Mouse (Mus musculus) embryonic facial prominence, embryonic 10.5 days (tissue): ENCODE data around the gene Iqgap3. TPM values are rescaled to one million over a fixed set of nuclear protein-coding genes. Genes with fewer than 3 reads are reported as not detected.

Source experiments
- DNase-seq: peaks from one replicate; pipeline ENCODE4 v3.0.0-alpha.2; 2017; ENCODE audit warnings: low spot score
- H3K27ac ChIP-seq: fragments of 300-500 bp; sonication (generic); replicated peaks from 2 replicates; pipeline ENCODE4 v1.5.1; 2016; ENCODE audit warnings: mild to moderate bottlenecking
- H3K27me3 ChIP-seq: fragments of 300-500 bp; sonication (generic); replicated peaks from 2 replicates; pipeline ENCODE4 v1.6.1; 2016; ENCODE audit warnings: low read depth, mild to moderate bottlenecking; ENCODE audit not compliant: poor library complexity, severe bottlenecking
- H3K36me3 ChIP-seq: fragments of 300-500 bp; sonication (generic); replicated peaks from 2 replicates; pipeline ENCODE4 v1.6.1; 2016; ENCODE audit warnings: mild to moderate bottlenecking, moderate library complexity
- H3K4me1 ChIP-seq: fragments of 300-500 bp; sonication (generic); 2 replicates; pipeline ENCODE4 v1.6.1; 2016
- H3K4me3 ChIP-seq: fragments of 300-500 bp; sonication (generic); 2 replicates; pipeline ENCODE4 v1.5.1; 2016; ENCODE audit warnings: mild to moderate bottlenecking, moderate library complexity
- H3K9me3 ChIP-seq: fragments of 300-500 bp; sonication (generic); 2 replicates; pipeline ENCODE4 v1.6.1; 2016; ENCODE audit warnings: mild to moderate bottlenecking
- WGBS: fragments of 180-500 bp; shearing (Covaris S2); methylation state at CpG from one replicate; pipeline ENCODE4 v1.1.7; 2016; 5-methylcytosine and 5-hydroxymethylcytosine counted together
- polyA plus RNA-seq: library from polyadenylated mRNA; unstranded; fragments of >200 nt; fragmentation: Nextera tagmentation; extraction: Ambion mirVana; gene quantifications from 2 replicates; pipeline ENCODE4 v1.2.1, GENCODE M21; 2016

Gene Iqgap3
- polyA plus RNA-seq, 1 experiment from 2014 or later: 28.2 TPM

- H3K4me1 ChIP-seq: no peaks in the 10 kb centered on the region; the same call in 1 of the 2 replicates
- DNase-seq: no peak
- H3K4me3 ChIP-seq: no peak overlapping the region
- no peak overlapping the region for H3K27ac ChIP-seq
- H3K36me3 ChIP-seq: no peaks in the 10 kb centered on the region
- peaks cover 31% of the 10 kb centered on the region for H3K27me3 ChIP-seq
- WGBS: 79% methylated on average over 8 of the region's 8 CpGs
- no peaks in the 10 kb centered on the region for H3K9me3 ChIP-seq
Measured at GRCm38 (mm10) chr3:88074766-88075165, 7.0 kb upstream of the Iqgap3 start.

DNA sequence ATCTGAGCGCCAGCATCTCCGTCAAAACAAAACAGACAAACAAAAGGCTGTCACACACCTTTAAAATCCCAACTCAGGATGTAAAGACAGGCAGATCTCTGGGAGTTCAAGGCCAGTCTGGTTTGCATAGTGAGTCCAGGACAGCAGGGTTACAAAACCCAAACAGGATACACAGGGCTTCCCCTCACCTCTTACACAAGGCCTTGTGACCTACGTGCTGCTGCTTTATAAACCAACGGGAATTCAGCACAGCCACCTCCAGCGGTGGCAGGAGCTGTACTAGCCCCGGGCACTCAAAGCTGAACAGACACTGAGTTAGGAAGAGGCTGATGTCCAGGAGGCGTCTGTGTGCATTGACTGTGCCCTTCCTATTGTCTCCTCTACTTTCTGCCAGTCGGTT lies 4.3 kb upstream of the Iqgap3 start:
- no peak for DNase-seq
- peaks cover 9% of the 10 kb centered on the region; the same call in 1 of the 2 replicates for H3K27me3 ChIP-seq
- no peak overlapping the region for H3K27ac ChIP-seq
- no peak overlapping the region for H3K4me3 ChIP-seq
- WGBS: 34% methylated on average over 8 of the region's 8 CpGs
- no peaks in the 10 kb centered on the region for H3K36me3 ChIP-seq
- no peaks in the 10 kb centered on the region for H3K9me3 ChIP-seq
- H3K4me1 ChIP-seq: peaks cover 10% of the 10 kb centered on the region

GRCm38 (mm10) chr3:88078204-88078603 lies 3.6 kb upstream of the Iqgap3 start, which contains the start of gene Ttc24:
Ttc24 (minus strand) TSS chr3:88078304.
- DNase-seq: no peak
- no peaks in the 10 kb centered on the region for H3K9me3 ChIP-seq
- H3K27ac ChIP-seq: no peak within 1 kb of the TSS
- H3K4me1 ChIP-seq: peaks cover 17% of the 10 kb centered on the region
- no peak within 1 kb of the TSS for H3K4me3 ChIP-seq
- 0 out of 2 replicates have a peak, but pooled peaks cover 3% of the 10 kb centered on the region for H3K27me3 ChIP-seq
- no peaks in the 10 kb centered on the region for H3K36me3 ChIP-seq
- 75% methylated on average over 4 of the region's 4 CpGs for WGBS

DNA sequence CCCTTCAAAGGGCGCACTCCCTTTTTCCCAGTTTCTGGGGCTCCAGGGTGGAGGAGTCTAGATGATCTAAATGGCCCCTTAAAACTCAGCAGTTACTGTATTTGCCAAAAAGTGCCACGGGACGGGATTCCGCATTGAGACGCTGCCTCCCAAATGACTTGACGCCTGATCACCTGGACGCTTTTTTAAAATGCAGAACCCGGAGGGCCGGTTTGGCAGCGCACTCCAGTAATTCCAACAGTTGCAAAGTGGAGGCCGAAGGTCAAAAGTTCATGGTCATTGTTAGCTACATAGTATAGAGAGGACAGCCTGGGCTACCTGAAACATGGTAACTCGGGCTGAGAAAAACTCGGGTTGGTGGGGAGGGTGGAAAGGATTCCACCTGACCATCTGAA lies 450 bp downstream of the Iqgap3 start:
- Histone ChIP-seq H3K4me1 (peaks cover 18% of the 10 kb centered on the region), H3K9me3 (no peaks in the 10 kb centered on the region), H3K27ac (peak overlapping the region; percentile 82), H3K36me3 (peaks cover 37% of the 10 kb centered on the region), H3K27me3 (no peaks in the 10 kb centered on the region), H3K4me3 (peak overlapping the region; percentile 81)
- no peak for DNase-seq
- 3% methylated on average over 13 of the region's 13 CpGs for WGBS

GRCm38 (mm10) chr3:88082663-88083062 lies 892 bp downstream of the Iqgap3 start:
- H3K9me3 ChIP-seq: no peaks in the 10 kb centered on the region
- H3K27ac ChIP-seq: peak overlapping the region; percentile 82
- H3K4me1 ChIP-seq: peaks cover 18% of the 10 kb centered on the region
- peaks cover 41% of the 10 kb centered on the region for H3K36me3 ChIP-seq
- WGBS: 27% methylated on average over 4 of the region's 4 CpGs
- no peak for DNase-seq
- peak overlapping the region; percentile 81 for H3K4me3 ChIP-seq
- H3K27me3 ChIP-seq: no peaks in the 10 kb centered on the region

DNA sequence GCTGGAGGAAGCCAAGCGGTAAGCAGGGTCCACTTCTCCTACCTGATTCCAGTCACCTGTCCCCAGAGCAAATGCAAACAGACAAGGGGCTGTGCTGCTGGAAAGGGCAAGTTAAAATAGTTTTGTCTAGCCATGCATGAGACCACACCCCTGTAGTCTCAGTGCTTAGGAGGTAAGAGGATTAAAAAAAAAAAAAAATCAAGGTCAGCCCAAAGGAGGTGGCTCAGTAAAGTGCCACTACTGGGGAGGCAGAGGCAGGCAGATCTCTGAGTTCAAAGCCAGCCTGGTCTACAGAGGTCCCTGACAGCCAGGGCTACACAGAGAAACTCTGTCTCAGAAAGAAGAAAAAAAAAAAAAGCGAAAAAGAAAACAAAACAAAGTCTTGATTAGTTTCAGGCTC lies 2.2 kb downstream of the Iqgap3 start:
- peaks cover 53% of the 10 kb centered on the region for H3K36me3 ChIP-seq
- WGBS: 90% methylated on average over 2 of the region's 2 CpGs
- no peaks in the 10 kb centered on the region for H3K9me3 ChIP-seq
- peaks cover 18% of the 10 kb centered on the region for H3K4me1 ChIP-seq
- no peak overlapping the region for H3K4me3 ChIP-seq
- DNase-seq: no peak
- H3K27me3 ChIP-seq: no peaks in the 10 kb centered on the region
- no peak overlapping the region for H3K27ac ChIP-seq

DNA sequence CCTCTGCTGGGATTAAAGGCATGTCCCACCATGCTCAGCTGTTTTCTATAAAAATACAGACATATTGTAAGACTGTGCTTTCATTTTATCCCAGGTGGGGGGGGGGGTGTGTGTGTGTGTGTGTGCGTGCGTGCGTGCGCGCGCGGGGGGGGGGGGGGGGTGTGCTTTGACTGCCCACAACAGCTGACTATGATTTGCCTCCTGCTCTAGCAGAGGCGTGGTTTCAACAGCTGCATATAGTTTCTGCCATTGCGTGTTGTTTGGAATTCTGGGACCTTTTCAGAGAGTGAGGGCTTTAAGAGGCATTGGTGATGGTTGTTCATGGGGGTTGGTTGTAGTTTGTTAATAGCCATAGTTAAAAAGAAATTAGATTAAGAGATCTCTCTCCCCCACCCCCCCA lies 3.7 kb downstream of the Iqgap3 start:
- no peak for DNase-seq
- no peaks in the 10 kb centered on the region for H3K27me3 ChIP-seq
- WGBS: 78% methylated on average over 5 of the region's 9 CpGs
- H3K9me3 ChIP-seq: no peaks in the 10 kb centered on the region
- peaks cover 68% of the 10 kb centered on the region for H3K36me3 ChIP-seq
- H3K4me3 ChIP-seq: no peak overlapping the region
- H3K4me1 ChIP-seq: peaks cover 18% of the 10 kb centered on the region
- H3K27ac ChIP-seq: no peak overlapping the region

- H3K4me1 ChIP-seq: peaks cover 6% of the 10 kb centered on the region
- H3K27me3 ChIP-seq: no peaks in the 10 kb centered on the region
- no peak overlapping the region for H3K27ac ChIP-seq
- DNase-seq: no peak
- no peak overlapping the region for H3K4me3 ChIP-seq
- WGBS: 76% methylated on average over 1 of the region's 1 CpGs
- peaks cover 90% of the 10 kb centered on the region for H3K36me3 ChIP-seq
- no peaks in the 10 kb centered on the region for H3K9me3 ChIP-seq
Measured at GRCm38 (mm10) chr3:88087688-88088087, 5.9 kb downstream of the Iqgap3 start.

DNA sequence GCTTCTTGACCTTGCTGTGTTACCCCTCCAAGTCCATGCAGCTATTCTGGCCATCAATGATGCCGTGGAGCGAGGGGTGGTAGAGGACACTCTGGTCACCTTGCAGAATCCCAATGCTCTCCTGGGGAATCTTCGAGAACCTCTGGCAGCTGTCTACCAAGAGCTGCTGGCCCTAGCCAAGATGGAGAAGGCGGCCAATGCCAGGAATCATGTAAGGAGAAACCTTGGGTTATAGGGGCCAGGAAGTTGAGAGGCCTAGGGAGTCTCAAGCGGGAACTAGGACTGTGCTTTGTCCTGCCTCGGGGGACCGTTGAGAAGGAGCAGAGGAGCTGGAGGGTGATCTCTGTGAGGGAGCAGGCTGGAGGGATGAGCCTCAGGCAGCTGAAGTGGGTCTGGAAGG lies 8.3 kb downstream of the Iqgap3 start:
- no peaks in the 10 kb centered on the region for H3K27me3 ChIP-seq
- H3K4me1 ChIP-seq: no peaks in the 10 kb centered on the region
- DNase-seq: no peak
- no peaks in the 10 kb centered on the region for H3K9me3 ChIP-seq
- 94% methylated on average over 7 of the region's 7 CpGs for WGBS
- H3K27ac ChIP-seq: no peak overlapping the region
- H3K4me3 ChIP-seq: no peak overlapping the region
- peaks cover 99% of the 10 kb centered on the region for H3K36me3 ChIP-seq

DNA sequence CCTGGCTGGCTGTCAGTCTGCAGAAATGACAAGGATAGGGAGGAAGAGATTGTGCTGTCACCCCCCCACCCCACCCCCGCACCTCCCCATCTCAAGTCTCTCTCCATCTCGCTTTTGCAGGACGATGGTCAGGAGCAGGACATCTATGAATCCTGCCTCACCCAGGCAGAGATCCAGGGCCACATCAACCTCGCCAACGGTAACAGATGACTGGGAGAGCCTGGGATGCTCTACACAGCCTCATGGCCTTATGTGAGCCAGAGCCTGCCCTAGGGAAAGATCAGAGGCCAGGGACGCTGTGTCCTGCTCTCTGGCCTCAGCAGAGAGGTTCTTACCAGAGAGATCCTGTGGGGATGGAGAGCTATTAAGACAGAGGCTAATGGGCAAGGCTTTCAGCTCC lies 8.8 kb downstream of the Iqgap3 start:
- WGBS: 92% methylated on average over 6 of the region's 6 CpGs
- no peak for DNase-seq
- Histone ChIP-seq H3K4me3 (no peak overlapping the region), H3K27me3 (no peaks in the 10 kb centered on the region), H3K9me3 (no peaks in the 10 kb centered on the region), H3K27ac (no peak overlapping the region), H3K36me3 (peaks cover 99% of the 10 kb centered on the region), H3K4me1 (no peaks in the 10 kb centered on the region)

DNA sequence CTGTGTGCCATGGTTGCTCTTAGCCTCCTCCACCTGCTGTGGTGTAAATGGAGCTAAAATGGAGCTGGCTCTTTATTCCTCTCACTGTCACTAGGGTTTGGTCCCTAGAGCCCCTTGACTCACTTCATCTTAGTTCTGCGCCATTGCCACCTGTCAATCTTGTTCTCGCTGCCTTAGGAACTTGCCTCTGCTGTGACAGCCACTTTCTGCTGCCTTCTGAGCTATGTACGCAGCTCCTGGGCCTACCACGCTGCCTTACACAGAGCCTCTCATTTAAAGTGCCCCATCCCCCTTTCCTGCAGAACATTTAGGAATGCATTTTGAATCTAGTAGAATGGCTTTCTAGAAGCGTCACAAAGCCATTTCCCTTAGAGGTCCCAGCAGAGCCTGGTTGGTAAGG lies 12.4 kb downstream of the Iqgap3 start:
- WGBS: 86% methylated on average over 5 of the region's 5 CpGs
- H3K4me1 ChIP-seq: no peaks in the 10 kb centered on the region
- peaks cover 96% of the 10 kb centered on the region for H3K36me3 ChIP-seq

GRCm38 (mm10) chr3:88097666-88098065 lies 15.9 kb downstream of the Iqgap3 start:
- H3K27ac ChIP-seq: no peak overlapping the region
- H3K4me1 ChIP-seq: no peaks in the 10 kb centered on the region
- peaks cover 95% of the 10 kb centered on the region for H3K36me3 ChIP-seq
- no peaks in the 10 kb centered on the region for H3K27me3 ChIP-seq
- H3K9me3 ChIP-seq: no peaks in the 10 kb centered on the region
- no peak overlapping the region for H3K4me3 ChIP-seq
- no peak for DNase-seq
- 90% methylated on average over 6 of the region's 6 CpGs for WGBS

More for the DNA sequence above, 12.4 kb downstream of the Iqgap3 start:
- H3K9me3 ChIP-seq: no peaks in the 10 kb centered on the region
- no peak overlapping the region for H3K27ac ChIP-seq
- H3K4me3 ChIP-seq: no peak overlapping the region
- DNase-seq: no peak
- H3K27me3 ChIP-seq: no peaks in the 10 kb centered on the region

- WGBS: 92% methylated on average over 3 of the region's 3 CpGs
- no peaks in the 10 kb centered on the region for H3K4me1 ChIP-seq
- no peak overlapping the region for H3K4me3 ChIP-seq
- no peak for DNase-seq
- no peaks in the 10 kb centered on the region for H3K27me3 ChIP-seq
- H3K36me3 ChIP-seq: peaks cover 95% of the 10 kb centered on the region
- no peaks in the 10 kb centered on the region for H3K9me3 ChIP-seq
- H3K27ac ChIP-seq: no peak overlapping the region
Measured at GRCm38 (mm10) chr3:88100251-88100650, 18.5 kb downstream of the Iqgap3 start.

DNA sequence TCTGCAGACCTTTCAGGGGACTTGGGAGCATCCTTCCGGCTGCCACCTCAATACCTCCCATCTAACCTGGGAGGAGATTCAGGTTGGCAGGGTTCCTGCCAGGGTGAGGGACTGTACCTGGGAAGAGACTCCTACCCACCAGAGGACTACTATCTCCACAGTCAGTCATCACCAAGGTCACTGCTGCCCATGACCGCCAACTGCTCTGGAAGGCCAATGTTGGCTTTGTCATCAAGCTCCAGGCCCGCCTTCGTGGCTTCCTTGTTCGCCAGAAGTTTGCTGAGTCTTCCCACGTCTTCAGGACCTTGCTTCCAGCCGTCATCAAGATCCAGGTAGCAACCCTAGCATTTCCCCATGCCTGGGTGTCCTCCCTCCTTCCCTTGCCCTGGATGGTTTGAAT lies 20.0 kb downstream of the Iqgap3 start:
- no peak for DNase-seq
- Histone ChIP-seq H3K4me3 (no peak overlapping the region), H3K9me3 (no peaks in the 10 kb centered on the region), H3K27me3 (no peaks in the 10 kb centered on the region), H3K27ac (no peak overlapping the region), H3K36me3 (peaks cover 98% of the 10 kb centered on the region), H3K4me1 (no peaks in the 10 kb centered on the region)
- WGBS: 90% methylated on average over 7 of the region's 7 CpGs
